Mouse (Mus musculus) E14TG2a.4 (cell line): ENCODE data around the gene Polr2g.
A peak's percentile ranks its signal among the peaks of the same experiment; 100 is the strongest.

Experiments used
- H3K27me3 ChIP-seq: 2 replicates; pipeline ENCODE4 v1.6.1; 2014; ENCODE audit warnings: low read length, control low read depth; ENCODE audit not compliant: insufficient read depth
- H3K36me3 ChIP-seq: 2 replicates; pipeline ENCODE4 v1.6.1; 2014; ENCODE audit warnings: low read length, control low read depth; ENCODE audit not compliant: insufficient read depth
- H3K4me1 ChIP-seq: replicated peaks from 2 replicates; pipeline ENCODE4 v1.6.1; 2014; ENCODE audit warnings: low read depth, low read length, control low read depth
- H3K4me3 ChIP-seq: replicated peaks from 2 replicates; pipeline ENCODE4 v1.5.1; 2014; ENCODE audit warnings: mild to moderate bottlenecking, low read length
- H3K9me3 ChIP-seq: 2 replicates; pipeline ENCODE4 v1.6.1; 2014; ENCODE audit warnings: low read length, control low read depth
- CTCF ChIP-seq: conservative IDR thresholded peaks from 2 replicates; pipeline ENCODE4 v1.5.1; 2014; ENCODE audit warnings: low read length
- NANOG ChIP-seq: IDR thresholded peaks from 2 replicates; pipeline ENCODE4 v1.6.1; 2014; ENCODE audit warnings: borderline replicate concordance, low read length, mixed read lengths
- POU5F1 ChIP-seq: IDR thresholded peaks from 2 replicates; pipeline ENCODE4 v1.6.1; 2014; ENCODE audit warnings: low read length, borderline replicate concordance

The Polr2g gene

GRCm38 (mm10) chr19:8798264-8798946 is at the start of gene Polr2g:
Gene Polr2g, minus strand, starts transcription at chr19:8798577.
- H3K9me3 ChIP-seq, result no peaks in the 10 kb centered on the region
- TF ChIP-seq POU5F1 (no peak), NANOG (no peak), CTCF (no peak)

GRCm38 (mm10) chr19:8844371-8845129 is 46.2 kb upstream of the Polr2g start:
- no peaks in the 10 kb centered on the region for H3K27me3 ChIP-seq
- TF ChIP-seq POU5F1, result no peak
- peak; percentile 93 for TF ChIP-seq CTCF

More at GRCm38 (mm10) chr19:8798264-8798946, at the start of gene Polr2g:
- peaks cover 42% of the 10 kb centered on the region for H3K4me1 ChIP-seq
- peaks cover 40% of the 10 kb centered on the region for H3K36me3 ChIP-seq
- peak within 1 kb of the TSS; percentile 88 for H3K4me3 ChIP-seq
- H3K27me3 ChIP-seq, result no peaks in the 10 kb centered on the region

GRCm38 (mm10) chr19:8842961-8843360 is 44.6 kb upstream of the Polr2g start:
- no peaks in the 10 kb centered on the region for H3K27me3 ChIP-seq
- no peak overlapping the region for H3K4me3 ChIP-seq
- no peak for TF ChIP-seq NANOG
- no peak for TF ChIP-seq POU5F1
- no peak for TF ChIP-seq CTCF
- peaks cover 65% of the 10 kb centered on the region for H3K36me3 ChIP-seq
- H3K9me3 ChIP-seq, result no peaks in the 10 kb centered on the region
- H3K4me1 ChIP-seq, result peaks cover 52% of the 10 kb centered on the region

More at GRCm38 (mm10) chr19:8844371-8845129, 46.2 kb upstream of the Polr2g start:
- Histone ChIP-seq H3K4me3 (no peak overlapping the region), H3K4me1 (peaks cover 52% of the 10 kb centered on the region), H3K36me3 (peaks cover 73% of the 10 kb centered on the region), H3K9me3 (no peaks in the 10 kb centered on the region)

GRCm38 (mm10) chr19:8841012-8841411 is 42.6 kb upstream of the Polr2g start:
- no peaks in the 10 kb centered on the region for H3K27me3 ChIP-seq
- no peak for TF ChIP-seq NANOG
- no peak for TF ChIP-seq CTCF
- no peak for TF ChIP-seq POU5F1
- H3K36me3 ChIP-seq, result peaks cover 45% of the 10 kb centered on the region
- peak overlapping the region; percentile 76 for H3K4me3 ChIP-seq
- peaks cover 49% of the 10 kb centered on the region for H3K4me1 ChIP-seq
- H3K9me3 ChIP-seq, result no peaks in the 10 kb centered on the region

- no peaks in the 10 kb centered on the region for H3K9me3 ChIP-seq
- H3K4me1 ChIP-seq, result peaks cover 58% of the 10 kb centered on the region
- H3K4me3 ChIP-seq, result peak overlapping the region; percentile 76
- no peaks in the 10 kb centered on the region for H3K27me3 ChIP-seq
- H3K36me3 ChIP-seq, result peaks cover 43% of the 10 kb centered on the region
- TF ChIP-seq POU5F1 (no peak), NANOG (no peak), CTCF (no peak)
Measured at GRCm38 (mm10) chr19:8839908-8840791, 41.8 kb upstream of the Polr2g start.

GRCm38 (mm10) chr19:8839103-8839907 is 40.9 kb upstream of the Polr2g start, which contains the start of gene Gng3:
Gene Gng3, minus strand, starts transcription at chr19:8839194.
- Histone ChIP-seq H3K4me1 (peaks cover 58% of the 10 kb centered on the region), H3K9me3 (no peaks in the 10 kb centered on the region)
- TF ChIP-seq CTCF (no peak), POU5F1 (no peak), NANOG (no peak)

DNA sequence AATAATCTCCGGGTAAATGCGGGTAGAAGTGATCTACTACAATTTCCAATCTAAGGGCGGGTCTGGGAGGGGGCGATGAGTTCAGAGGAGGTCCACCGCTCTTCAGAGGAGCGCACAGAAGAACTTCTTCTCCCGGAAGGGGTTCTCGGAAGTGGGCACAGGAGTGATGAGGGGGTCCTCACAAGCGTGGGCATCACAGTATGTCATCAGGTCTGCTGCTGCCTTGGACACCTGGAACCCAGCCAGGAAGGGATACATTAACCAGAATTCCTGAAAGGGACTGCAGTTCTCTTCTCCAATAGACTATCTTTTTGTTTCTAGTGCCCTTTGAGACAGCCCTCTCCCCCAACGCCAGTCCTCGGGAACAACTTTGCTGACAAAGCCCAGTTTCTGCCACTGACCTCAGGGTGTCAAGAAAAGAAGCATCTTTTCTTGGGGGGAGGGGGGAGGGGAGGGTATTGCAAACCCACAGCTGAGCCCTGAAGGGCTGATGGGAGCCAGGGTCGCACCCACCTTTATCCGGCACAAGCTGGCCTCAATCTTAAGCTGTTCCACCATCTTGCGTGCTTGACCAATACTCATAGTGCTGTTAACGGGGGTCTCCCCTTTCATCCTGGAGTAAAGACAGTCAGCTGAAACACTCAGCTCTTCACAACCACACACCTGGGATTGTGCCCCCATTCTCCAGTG is 39.8 kb upstream of the Polr2g start:
- H3K4me1 ChIP-seq, result peaks cover 58% of the 10 kb centered on the region
- TF ChIP-seq POU5F1 (no peak), CTCF (no peak)
- H3K4me3 ChIP-seq, result peak overlapping the region; percentile 76
- no peaks in the 10 kb centered on the region for H3K27me3 ChIP-seq
- H3K9me3 ChIP-seq, result no peaks in the 10 kb centered on the region
- peaks cover 47% of the 10 kb centered on the region for H3K36me3 ChIP-seq

More at GRCm38 (mm10) chr19:8839103-8839907, 40.9 kb upstream of the Polr2g start, which contains the start of gene Gng3:
- Histone ChIP-seq H3K36me3 (peaks cover 46% of the 10 kb centered on the region), H3K27me3 (no peaks in the 10 kb centered on the region), H3K4me3 (peak within 1 kb of the TSS; percentile 76)
